Mouse (Mus musculus) liver, embryonic 14.5 days (tissue): ENCODE data around the gene Cep250. TPM values are rescaled to one million over a fixed set of nuclear protein-coding genes. Genes with fewer than 3 reads are reported as not detected.
A peak's percentile ranks its signal among the peaks of the same experiment; 100 is the strongest.

Experiments
- ATAC-seq: fragments of 200-750 bp; cut with Nextera tagmentation; 2 replicates; pipeline ENCODE4 v1.8.0; 2017; ENCODE audit warnings: moderate number of reproducible peaks, mild to moderate bottlenecking, moderate library complexity; ENCODE audit not compliant: insufficient read depth
- DNase-seq, 3 experiments: peaks; one replicate each; pipeline ENCODE4 v3.0.0-alpha.2; 2012 to 2013; ENCODE audit warnings: low read depth in 3 of 3, low spot score in 3 of 3
- H3K27ac ChIP-seq: fragments of 300-500 bp; sonication (generic); 2 replicates; pipeline ENCODE4 v1.5.1; 2014; ENCODE audit warnings: moderate library complexity, mild to moderate bottlenecking, control low read depth, inconsistent platforms
- H3K27me3 ChIP-seq: fragments of 300-500 bp; sonication (generic); 2 replicates; pipeline ENCODE4 v1.6.1; 2014; ENCODE audit warnings: mild to moderate bottlenecking, low read length, moderate library complexity; ENCODE audit not compliant: control insufficient read depth, insufficient read depth
- H3K36me3 ChIP-seq: fragments of 300-500 bp; sonication (generic); replicated peaks from 2 replicates; pipeline ENCODE4 v1.6.1; 2014; ENCODE audit warnings: low read depth; ENCODE audit not compliant: control insufficient read depth, insufficient read depth
- H3K4me1 ChIP-seq, 2 experiments: fragments of 200-500 bp in 1 of 2; fragments of 300-500 bp in 1 of 2; sonication (generic) in 1 of 2; replicated peaks; 2 replicates each; pipeline ENCODE4 v1.6.1; 2012 to 2014; ENCODE audit warnings: antibody characterized with exemption in 1 of 2, inconsistent platforms in 1 of 2, low read length in 1 of 2; ENCODE audit not compliant: control insufficient read depth in 2 of 2, insufficient read depth in 2 of 2
- H3K4me2 ChIP-seq: fragments of 300-500 bp; sonication (generic); 2 replicates; pipeline ENCODE4 v1.6.1; 2014; ENCODE audit warnings: low read depth, mild to moderate bottlenecking, control low read depth, moderate library complexity
- H3K4me3 ChIP-seq, 2 experiments: fragments of 200-500 bp in 1 of 2; fragments of 300-500 bp in 1 of 2; sonication (generic) in 1 of 2; 2 replicates each; pipeline ENCODE4 v1.5.1; 2012 to 2014; ENCODE audit warnings: low read depth in 2 of 2, low read length in 2 of 2, mild to moderate bottlenecking in 2 of 2, control low read depth in 1 of 2, inconsistent platforms in 1 of 2, moderate library complexity in 1 of 2; ENCODE audit not compliant: insufficient read depth in 1 of 2
- H3K9ac ChIP-seq: fragments of 300-500 bp; sonication (generic); replicated peaks from 2 replicates; pipeline ENCODE4 v1.6.1; 2014; ENCODE audit warnings: mild to moderate bottlenecking, control low read depth, moderate library complexity
- H3K9me3 ChIP-seq: fragments of 300-500 bp; sonication (generic); 2 replicates; pipeline ENCODE4 v1.6.1; 2016; ENCODE audit warnings: low read length, mixed read lengths; ENCODE audit not compliant: control insufficient read depth
- CTCF ChIP-seq: IDR thresholded peaks from 2 replicates; pipeline ENCODE4 v1.5.1; 2016; ENCODE audit warnings: antibody characterized with exemption, low read depth, control low read depth
- EP300 ChIP-seq: IDR thresholded peaks from 2 replicates; pipeline ENCODE4 v1.6.1; 2016; ENCODE audit warnings: antibody characterized with exemption, low read depth
- WGBS: fragments of 180-500 bp; shearing (Covaris S2); extraction: QIAGEN DNeasy Blood & Tissue Kit; methylation state at CpG from one replicate; pipeline ENCODE4 v1.1.7; 2014; ENCODE audit not compliant: insufficient replicate concordance; 5-methylcytosine and 5-hydroxymethylcytosine counted together
- polyA plus RNA-seq, 2 experiments: library from polyadenylated mRNA; depleted of rRNA in 1 of 2; stranded (reverse) in 1 of 2; unstranded in 1 of 2; fragments of >200 nt; fragmentation: Nextera tagmentation in 1 of 2; extraction: Ambion mirVana in 1 of 2; gene quantifications; 2 replicates each; pipeline versions ENCODE4 v1.2.1 to v1.2.3; 2012 to 2014

The Cep250 gene
- polyA plus RNA-seq, 2 experiments = 7.4 to 9.8 TPM

GRCm38 (mm10) chr2:155943463-155943862, 12.8 kb upstream of the Cep250 start:
- peaks cover 7 to 19% of the 10 kb centered on the region in 2 experiments; a peak in 3 of 4 replicates for H3K4me1 ChIP-seq
- DNase-seq (no peak), ATAC-seq (no peak)
- no peaks in the 10 kb centered on the region for H3K27me3 ChIP-seq
- H3K36me3 ChIP-seq = no peaks in the 10 kb centered on the region
- WGBS = 12% methylated on average over 8 of the region's 8 CpGs
- no peak overlapping the region for H3K4me3 ChIP-seq
- H3K9ac ChIP-seq = no peak overlapping the region
- no peak overlapping the region for H3K27ac ChIP-seq
- no peak overlapping the region for H3K4me2 ChIP-seq
- TF ChIP-seq CTCF (no peak), EP300 (no peak)
- H3K9me3 ChIP-seq = no peaks in the 10 kb centered on the region

- Histone ChIP-seq H3K4me2 (no peak overlapping the region), H3K36me3 (no peaks in the 10 kb centered on the region), H3K27me3 (no peaks in the 10 kb centered on the region), H3K9ac (no peak overlapping the region), H3K4me1 (peaks cover 7 to 19% of the 10 kb centered on the region in 2 experiments; a peak in 3 of 4 replicates), H3K4me3 (no peak overlapping the region), H3K27ac (no peak overlapping the region), H3K9me3 (no peaks in the 10 kb centered on the region)
- TF ChIP-seq CTCF (no peak), EP300 (no peak)
- DNase-seq = no peak
- 76% methylated on average over 4 of the region's 4 CpGs for WGBS
- no peak for ATAC-seq
Measured at GRCm38 (mm10) chr2:155944685-155945084, 11.6 kb upstream of the Cep250 start.

- DNase-seq (no peak), ATAC-seq (no peak)
- TF ChIP-seq EP300 (no peak), CTCF (no peak)
Measured at GRCm38 (mm10) chr2:155945124-155945523, 11.1 kb upstream of the Cep250 start, which contains the start of gene Gdf5. Gdf5 (minus strand) TSS chr2:155945367.

GRCm38 (mm10) chr2:155945580-155945979, 10.7 kb upstream of the Cep250 start:
- Histone ChIP-seq H3K4me1 (peaks cover 7 to 19% of the 10 kb centered on the region in 2 experiments; a peak in 3 of 4 replicates), H3K4me2 (no peak overlapping the region), H3K9me3 (no peaks in the 10 kb centered on the region), H3K36me3 (no peaks in the 10 kb centered on the region), H3K27ac (no peak overlapping the region), H3K9ac (no peak overlapping the region), H3K27me3 (no peaks in the 10 kb centered on the region), H3K4me3 (no peak overlapping the region)
- WGBS = 76% methylated on average over 5 of the region's 5 CpGs
- ATAC-seq = no peak
- no peak for DNase-seq
- TF ChIP-seq CTCF (no peak), EP300 (no peak)

More at GRCm38 (mm10) chr2:155945124-155945523, 11.1 kb upstream of the Cep250 start, which contains the start of gene Gdf5:
- Histone ChIP-seq H3K9ac (no peak within 1 kb of the TSS), H3K9me3 (no peaks in the 10 kb centered on the region), H3K27ac (no peak within 1 kb of the TSS), H3K27me3 (no peaks in the 10 kb centered on the region), H3K4me3 (no peak within 1 kb of the TSS), H3K36me3 (no peaks in the 10 kb centered on the region), H3K4me2 (no peak within 1 kb of the TSS), H3K4me1 (peaks cover 7 to 19% of the 10 kb centered on the region in 2 experiments; a peak in 3 of 4 replicates)
- 74% methylated on average over 13 of the region's 13 CpGs for WGBS

- Histone ChIP-seq H3K27ac (no peak overlapping the region), H3K4me2 (no peak overlapping the region), H3K4me3 (no peak overlapping the region), H3K9me3 (no peaks in the 10 kb centered on the region), H3K27me3 (no peaks in the 10 kb centered on the region), H3K36me3 (no peaks in the 10 kb centered on the region), H3K4me1 (peaks cover 7 to 19% of the 10 kb centered on the region in 2 experiments; a peak in 3 of 4 replicates), H3K9ac (no peak overlapping the region)
- TF ChIP-seq EP300 (no peak), CTCF (peak; percentile 90)
- 1% methylated on average over 7 of the region's 7 CpGs for WGBS
- peak; percentile 53 to 61 (median 54) for DNase-seq
- ATAC-seq = peak; percentile 19; the same call in 1 of the 2 replicates
Measured at GRCm38 (mm10) chr2:155946069-155946468, 10.2 kb upstream of the Cep250 start.
